Mouse (Mus musculus) liver, embryonic 16.5 days (tissue): Measurements from ENCODE around the gene Mtx3. TPM values are rescaled to one million over a fixed set of nuclear protein-coding genes. Genes with fewer than 3 reads are reported as not detected.
"Not testable (repeated sequence)": the region's sequence is repeated elsewhere in the genome, so short reads cannot be mapped to it uniquely, and the experiment has no call there.

ENCODE experiments used
- ATAC-seq: fragments of 200-750 bp; cut with Nextera tagmentation; 2 replicates; pipeline ENCODE4 v1.8.0; 2017; ENCODE audit warnings: low read depth, mild to moderate bottlenecking, moderate number of reproducible peaks, moderate library complexity
- H3K27ac ChIP-seq: fragments of 300-500 bp; sonication (generic); 2 replicates; pipeline ENCODE4 v1.5.1; 2014; ENCODE audit warnings: mild to moderate bottlenecking, low read length
- H3K27me3 ChIP-seq: fragments of 300-500 bp; sonication (generic); 2 replicates; pipeline ENCODE4 v1.6.1; 2014; ENCODE audit warnings: low read depth, low read length, mixed read lengths; ENCODE audit not compliant: control insufficient read depth, insufficient read depth
- H3K36me3 ChIP-seq: fragments of 300-500 bp; sonication (generic); 2 replicates; pipeline ENCODE4 v1.6.1; 2014; ENCODE audit warnings: mild to moderate bottlenecking; ENCODE audit not compliant: control insufficient read depth, insufficient read depth
- H3K4me1 ChIP-seq: fragments of 300-500 bp; sonication (generic); 2 replicates; pipeline ENCODE4 v1.6.1; 2014; ENCODE audit warnings: low read depth, low read length, mixed read lengths; ENCODE audit not compliant: control insufficient read depth
- H3K4me2 ChIP-seq: fragments of 300-500 bp; sonication (generic); 2 replicates; pipeline ENCODE4 v1.6.1; 2014; ENCODE audit warnings: low read depth, low read length, mixed read lengths
- H3K4me3 ChIP-seq: fragments of 300-500 bp; sonication (generic); 2 replicates; pipeline ENCODE4 v1.5.1; 2014; ENCODE audit warnings: low read depth, mild to moderate bottlenecking, low read length
- H3K9ac ChIP-seq: fragments of 300-500 bp; sonication (generic); 2 replicates; pipeline ENCODE4 v1.6.1; 2014; ENCODE audit warnings: low read depth, low read length
- H3K9me3 ChIP-seq: fragments of 300-500 bp; sonication (generic); replicated peaks from 2 replicates; pipeline ENCODE4 v1.6.1; 2016; ENCODE audit warnings: low read length; ENCODE audit not compliant: control insufficient read depth
- WGBS: fragments of 180-500 bp; shearing (Covaris S2); extraction: QIAGEN DNeasy Blood & Tissue Kit; methylation state at CpG from one replicate; pipeline ENCODE4 v1.1.7; 2014; ENCODE audit not compliant: insufficient replicate concordance; 5-methylcytosine and 5-hydroxymethylcytosine counted together
- polyA plus RNA-seq: library from polyadenylated mRNA; unstranded; fragments of >200 nt; fragmentation: Nextera tagmentation; extraction: Ambion mirVana; gene quantifications from 2 replicates; pipeline ENCODE4 v1.2.1, GENCODE M21; 2015

Mtx3 gene
- polyA plus RNA-seq: 0.54 and 0.63 TPM in 2 replicates

GRCm38 (mm10) chr13:92844586-92845221, at the start of gene Mtx3:
Gene Mtx3, plus strand, starts transcription at chr13:92844760.
- Histone ChIP-seq H3K4me1 (peaks cover 21% of the 10 kb centered on the region), H3K9me3 (no peaks in the 10 kb centered on the region), H3K4me2 (peak within 1 kb of the TSS; percentile 75), H3K36me3 (peaks cover 5% of the 10 kb centered on the region; the same call in 1 of the 2 replicates), H3K9ac (peak within 1 kb of the TSS; percentile 80), H3K27me3 (no peaks in the 10 kb centered on the region), H3K4me3 (peak within 1 kb of the TSS; percentile 91), H3K27ac (peak within 1 kb of the TSS; percentile 50)
- ATAC-seq: peak; percentile 73
- 3% methylated on average over 39 of the region's 40 CpGs for WGBS

GRCm38 (mm10) chr13:92798830-92799229, 45.7 kb upstream of the Mtx3 start:
- H3K27me3 ChIP-seq: peaks cover 21% of the 10 kb centered on the region
- no peak overlapping the region for H3K27ac ChIP-seq
- H3K9me3 ChIP-seq: no peaks in the 10 kb centered on the region
- H3K9ac ChIP-seq: no peak overlapping the region
- H3K4me1 ChIP-seq: no peaks in the 10 kb centered on the region
- H3K4me2 ChIP-seq: no peak overlapping the region
- no peak for ATAC-seq
- WGBS: 43% methylated on average over 2 of the region's 2 CpGs
- H3K4me3 ChIP-seq: no peak overlapping the region
- no peaks in the 10 kb centered on the region for H3K36me3 ChIP-seq

GRCm38 (mm10) chr13:92799306-92799925, 45.1 kb upstream of the Mtx3 start:
- no peak for ATAC-seq

GRCm38 (mm10) chr13:92806785-92807184, 37.8 kb upstream of the Mtx3 start:
- Histone ChIP-seq H3K9ac (no peak overlapping the region), H3K4me1 (no peaks in the 10 kb centered on the region), H3K4me2 (no peak overlapping the region), H3K27me3 (no peaks in the 10 kb centered on the region), H3K4me3 (no peak overlapping the region), H3K27ac (no peak overlapping the region), H3K9me3 (no peaks in the 10 kb centered on the region), H3K36me3 (no peaks in the 10 kb centered on the region)
- ATAC-seq: no peak

More at GRCm38 (mm10) chr13:92799306-92799925, 45.1 kb upstream of the Mtx3 start:
- H3K4me2 ChIP-seq: no peak overlapping the region
- WGBS: 58% methylated on average over 7 of the region's 7 CpGs
- no peak overlapping the region for H3K4me3 ChIP-seq
- peaks cover 15% of the 10 kb centered on the region for H3K27me3 ChIP-seq
- no peaks in the 10 kb centered on the region for H3K9me3 ChIP-seq
- no peaks in the 10 kb centered on the region for H3K4me1 ChIP-seq
- no peak overlapping the region for H3K9ac ChIP-seq
- H3K27ac ChIP-seq: no peak overlapping the region
- H3K36me3 ChIP-seq: no peaks in the 10 kb centered on the region

GRCm38 (mm10) chr13:92807849-92808248, 36.7 kb upstream of the Mtx3 start:
- 71% methylated on average over 3 of the region's 3 CpGs for WGBS

GRCm38 (mm10) chr13:92810592-92810991, 34.0 kb upstream of the Mtx3 start:
- not testable (repeated sequence) for ATAC-seq
- WGBS: 58% methylated on average over 1 of the region's 1 CpGs

More at GRCm38 (mm10) chr13:92807849-92808248, 36.7 kb upstream of the Mtx3 start:
- no peak overlapping the region for H3K4me3 ChIP-seq
- H3K27me3 ChIP-seq: no peaks in the 10 kb centered on the region
- no peak overlapping the region for H3K27ac ChIP-seq
- no peaks in the 10 kb centered on the region for H3K9me3 ChIP-seq
- no peaks in the 10 kb centered on the region for H3K4me1 ChIP-seq
- H3K9ac ChIP-seq: no peak overlapping the region
- ATAC-seq: no peak
- H3K36me3 ChIP-seq: no peaks in the 10 kb centered on the region
- no peak overlapping the region for H3K4me2 ChIP-seq

GRCm38 (mm10) chr13:92816329-92816728, 28.2 kb upstream of the Mtx3 start:
- no peak overlapping the region for H3K27ac ChIP-seq
- H3K4me2 ChIP-seq: no peak overlapping the region
- no peak for ATAC-seq
- H3K9ac ChIP-seq: no peak overlapping the region
- H3K4me3 ChIP-seq: no peak overlapping the region
- no peaks in the 10 kb centered on the region for H3K4me1 ChIP-seq
- H3K9me3 ChIP-seq: no peaks in the 10 kb centered on the region
- WGBS: 60% methylated on average over 5 of the region's 5 CpGs
- no peaks in the 10 kb centered on the region for H3K27me3 ChIP-seq
- H3K36me3 ChIP-seq: no peaks in the 10 kb centered on the region

More at GRCm38 (mm10) chr13:92810592-92810991, 34.0 kb upstream of the Mtx3 start:
- H3K9me3 ChIP-seq, H3K27ac ChIP-seq, H3K36me3 ChIP-seq, H3K4me2 ChIP-seq, H3K27me3 ChIP-seq, H3K9ac ChIP-seq, H3K4me1 ChIP-seq, H3K4me3 ChIP-seq: not testable (repeated sequence)

GRCm38 (mm10) chr13:92817357-92817756, 27.2 kb upstream of the Mtx3 start:
- 62% methylated on average over 3 of the region's 3 CpGs for WGBS
- ATAC-seq: no peak
- Histone ChIP-seq H3K4me2 (no peak overlapping the region), H3K9ac (no peak overlapping the region), H3K27me3 (no peaks in the 10 kb centered on the region), H3K27ac (no peak overlapping the region), H3K36me3 (no peaks in the 10 kb centered on the region), H3K9me3 (no peaks in the 10 kb centered on the region), H3K4me1 (no peaks in the 10 kb centered on the region), H3K4me3 (no peak overlapping the region)

- no peaks in the 10 kb centered on the region for H3K27me3 ChIP-seq
- no peaks in the 10 kb centered on the region for H3K9me3 ChIP-seq
- H3K36me3 ChIP-seq: no peaks in the 10 kb centered on the region
- H3K27ac ChIP-seq: no peak overlapping the region
- H3K4me1 ChIP-seq: no peaks in the 10 kb centered on the region
- no peak overlapping the region for H3K4me3 ChIP-seq
- WGBS: 28% methylated on average over 10 of the region's 10 CpGs
- no peak for ATAC-seq
- no peak overlapping the region for H3K4me2 ChIP-seq
- no peak overlapping the region for H3K9ac ChIP-seq
Measured at GRCm38 (mm10) chr13:92828820-92829219, 15.7 kb upstream of the Mtx3 start.
